Mouse (Mus musculus) frontal cortex, postnatal 25 days (tissue): ENCODE data around the gene Tbx10.
A peak's percentile ranks its signal among the peaks of the same experiment; 100 is the strongest.

Source experiments
- DNase-seq, 2 experiments: peaks; one replicate each; pipeline ENCODE4 v3.0.0; 2022; ENCODE audit warnings: low spot score in 2 of 2

Gene Tbx10

GRCm38 (mm10) chr19:3975866-3976265 lies 16.7 kb upstream of the Tbx10 start:
- no peak for DNase-seq

GRCm38 (mm10) chr19:3980309-3980708 lies 12.2 kb upstream of the Tbx10 start:
- DNase-seq: peak; percentile 41 to 71

GRCm38 (mm10) chr19:3980917-3981316 lies 11.6 kb upstream of the Tbx10 start:
- DNase-seq: no peak

- no peak for DNase-seq
These were observed 8.9 kb upstream of the Tbx10 start for GRCm38 (mm10) chr19:3983527-3984200.

GRCm38 (mm10) chr19:3985261-3985681 lies 7.3 kb upstream of the Tbx10 start:
- DNase-seq: no peak

- peak; percentile 30 to 35 for DNase-seq
These were observed 6.2 kb upstream of the Tbx10 start, which contains the start of gene Acy3 for GRCm38 (mm10) chr19:3986334-3986733. Gene Acy3, plus strand, starts transcription at chr19:3986570.

- DNase-seq: no peak
These were observed 4.5 kb upstream of the Tbx10 start for GRCm38 (mm10) chr19:3988066-3988465.

GRCm38 (mm10) chr19:3988750-3989149 lies 3.8 kb upstream of the Tbx10 start:
- no peak for DNase-seq

- no peak for DNase-seq
These were observed 1.7 kb upstream of the Tbx10 start for GRCm38 (mm10) chr19:3990804-3991203.

- no peak for DNase-seq
These were observed 990 bp upstream of the Tbx10 start for GRCm38 (mm10) chr19:3991562-3991961.

GRCm38 (mm10) chr19:3991966-3992365 lies 586 bp upstream of the Tbx10 start:
- no peak for DNase-seq

- no peak for DNase-seq
These were observed 2.4 kb downstream of the Tbx10 start for GRCm38 (mm10) chr19:3994932-3995331.

GRCm38 (mm10) chr19:3995505-3995904 lies 3.0 kb downstream of the Tbx10 start:
- DNase-seq: no peak

GRCm38 (mm10) chr19:3996106-3996505 lies 3.6 kb downstream of the Tbx10 start:
- no peak for DNase-seq

- no peak for DNase-seq
These were observed 4.2 kb downstream of the Tbx10 start for GRCm38 (mm10) chr19:3996747-3997146.

GRCm38 (mm10) chr19:3997231-3997630 lies 4.7 kb downstream of the Tbx10 start:
- DNase-seq: no peak

GRCm38 (mm10) chr19:3998335-3998734 lies 5.8 kb downstream of the Tbx10 start:
- no peak for DNase-seq

- no peak for DNase-seq
These were observed 6.7 kb downstream of the Tbx10 start for GRCm38 (mm10) chr19:3999121-3999730.

GRCm38 (mm10) chr19:4000119-4000900 lies 7.8 kb downstream of the Tbx10 start, which contains the start of the genes Nudt8 and Gm49405:
Gene Nudt8, plus strand, starts transcription at chr19:4000580.
Gene Gm49405, plus strand, starts transcription at chr19:4000626.
- peak; percentile 93 to 94 for DNase-seq

- no peak for DNase-seq
These were observed 8.5 kb downstream of the Tbx10 start for GRCm38 (mm10) chr19:4000949-4001525.

GRCm38 (mm10) chr19:4001752-4002151 lies 9.2 kb downstream of the Tbx10 start:
- DNase-seq: no peak

- DNase-seq: no peak
These were observed 10.6 kb downstream of the Tbx10 start, which contains the start of gene Doc2g for GRCm38 (mm10) chr19:4003112-4003511. Gene Doc2g, plus strand, starts transcription at chr19:4003313.
